Mouse (Mus musculus): ENCODE data around the gene Dchs1.
"Not testable (repeated sequence)": the region's sequence is repeated elsewhere in the genome, so short reads cannot be mapped to it uniquely, and the experiment has no call there.

The Dchs1 gene

GRCm38 (mm10) chr7:105742539-105743215, 44.8 kb downstream of the Dchs1 start:
- DNase-seq (ENCODE audit: low spot score in 2 of 2): not testable (repeated sequence)

GRCm38 (mm10) chr7:105741978-105742377, 45.5 kb downstream of the Dchs1 start:
- DNase-seq (ENCODE audit: low spot score in 2 of 2): no peak

- DNase-seq (ENCODE audit: low spot score in 2 of 2): no peak
Observed at GRCm38 (mm10) chr7:105740851-105741250, 46.6 kb downstream of the Dchs1 start.

- DNase-seq (ENCODE audit: low spot score in 2 of 2): no peak
Observed at GRCm38 (mm10) chr7:105740089-105740795, 47.2 kb downstream of the Dchs1 start.

GRCm38 (mm10) chr7:105738948-105739347, 48.5 kb downstream of the Dchs1 start:
- DNase-seq (ENCODE audit: low spot score in 2 of 2): no peak

- no peak for DNase-seq (ENCODE audit: low spot score in 2 of 2)
Observed at GRCm38 (mm10) chr7:105738286-105738685, 49.2 kb downstream of the Dchs1 start.

- no peak for DNase-seq (ENCODE audit: low spot score in 2 of 2)
Observed at GRCm38 (mm10) chr7:105737648-105738047, 49.8 kb downstream of the Dchs1 start.

- peak; percentile 65 to 77 for DNase-seq (ENCODE audit: low spot score in 2 of 2)
Observed at GRCm38 (mm10) chr7:105736911-105737521, 50.4 kb downstream of the Dchs1 start, which contains the start of gene Rrp8. Gene Rrp8 (minus strand): TSS chr7:105737385.

GRCm38 (mm10) chr7:105736264-105736901, 51.1 kb downstream of the Dchs1 start, which contains the start of gene Ilk:
Gene Ilk (plus strand): TSS chr7:105736592.
- DNase-seq (ENCODE audit: low spot score in 2 of 2): peak; percentile 87 to 91

- not testable (repeated sequence) for DNase-seq (ENCODE audit: low spot score in 2 of 2)
Observed at GRCm38 (mm10) chr7:105735464-105735863, 52.0 kb downstream of the Dchs1 start.

- no peak for DNase-seq (ENCODE audit: low spot score in 2 of 2)
Observed at GRCm38 (mm10) chr7:105734826-105735225, 52.6 kb downstream of the Dchs1 start.

- DNase-seq (ENCODE audit: low spot score in 2 of 2): no peak
Observed at GRCm38 (mm10) chr7:105733836-105734235, 53.6 kb downstream of the Dchs1 start.

GRCm38 (mm10) chr7:105728701-105729428, 58.6 kb downstream of the Dchs1 start:
- DNase-seq (ENCODE audit: low spot score in 2 of 2): no peak

- no peak for DNase-seq (ENCODE audit: low spot score in 2 of 2)
Observed at GRCm38 (mm10) chr7:105726980-105727325, 60.5 kb downstream of the Dchs1 start.

- DNase-seq (ENCODE audit: low spot score in 2 of 2): no peak
Observed at GRCm38 (mm10) chr7:105726144-105726979, 61.1 kb downstream of the Dchs1 start.

- no peak for DNase-seq (ENCODE audit: low spot score in 2 of 2)
Observed at GRCm38 (mm10) chr7:105721916-105722315, 65.5 kb downstream of the Dchs1 start.

GRCm38 (mm10) chr7:105715366-105715765, 72.1 kb downstream of the Dchs1 start:
- DNase-seq (ENCODE audit: low spot score in 2 of 2): no peak

- DNase-seq (ENCODE audit: low spot score in 2 of 2): peak in 1 of 2 experiments; percentile 62
Observed at GRCm38 (mm10) chr7:105708733-105709132, 78.7 kb downstream of the Dchs1 start.

GRCm38 (mm10) chr7:105703816-105704215, 83.6 kb downstream of the Dchs1 start:
- no peak for DNase-seq (ENCODE audit: low spot score in 2 of 2)

GRCm38 (mm10) chr7:105703184-105703583, 84.3 kb downstream of the Dchs1 start:
- DNase-seq (ENCODE audit: low spot score in 2 of 2): no peak

All from spleen, postnatal 10 days (tissue).